Mouse (Mus musculus): ENCODE measurements around the gene Tipin.
"Not testable (repeated sequence)": the region's sequence is repeated elsewhere in the genome, so short reads cannot be mapped to it uniquely, and the experiment has no call there.

The Tipin gene

GRCm38 (mm10) chr9:64271249-64271648 lies 10.1 kb upstream of the Tipin start:
- DNase-seq (ENCODE audit: low spot score in 2 of 2): no peak

DNA sequence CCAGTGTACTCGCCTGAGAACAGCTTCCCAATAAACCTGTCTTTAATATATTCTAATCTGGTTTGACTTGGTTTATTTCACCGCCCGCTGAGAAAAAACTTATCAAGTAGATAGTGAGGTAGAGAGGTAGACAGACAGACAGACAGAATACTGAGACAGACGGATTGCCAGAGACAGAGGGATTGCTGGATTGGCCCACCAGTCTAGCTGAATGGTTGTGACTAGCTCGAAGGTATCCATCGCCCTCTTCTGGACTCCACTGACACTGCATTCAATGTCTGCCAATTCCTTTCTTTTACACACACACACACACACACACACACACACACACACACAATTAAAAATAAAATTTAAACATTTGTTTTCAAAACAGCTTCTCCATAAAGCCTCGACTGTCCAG lies 8.8 kb upstream of the Tipin start:
- no peak for DNase-seq (ENCODE audit: low spot score in 2 of 2)

DNA sequence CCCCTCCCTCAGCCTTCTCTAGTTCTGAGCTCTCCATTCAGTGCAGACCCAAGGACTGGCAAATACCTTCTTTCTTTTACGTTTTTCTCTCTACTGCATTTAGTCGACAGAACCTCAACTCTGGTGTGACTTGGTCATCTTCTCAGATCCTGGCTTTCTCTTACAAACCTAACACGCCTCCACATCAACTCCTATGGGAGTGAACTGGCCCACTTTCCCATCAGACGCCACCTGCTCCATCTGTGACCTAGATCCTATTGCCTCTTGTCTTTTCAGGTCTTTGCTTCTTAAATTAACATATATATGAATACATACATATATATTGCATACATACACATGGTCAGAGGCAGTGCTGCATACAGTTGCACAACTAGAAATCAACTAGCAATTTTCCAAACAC lies 7.6 kb upstream of the Tipin start:
- DNase-seq (ENCODE audit: low spot score in 2 of 2): no peak

- DNase-seq (ENCODE audit: low spot score in 2 of 2): no peak
Measured at GRCm38 (mm10) chr9:64274291-64274690, 7.1 kb upstream of the Tipin start.

GRCm38 (mm10) chr9:64274919-64275318 lies 6.5 kb upstream of the Tipin start:
- DNase-seq (ENCODE audit: low spot score in 2 of 2): no peak

GRCm38 (mm10) chr9:64277706-64278105 lies 3.7 kb upstream of the Tipin start:
- DNase-seq (ENCODE audit: low spot score in 2 of 2): peak in 1 of 2 experiments; percentile 42

GRCm38 (mm10) chr9:64278665-64279310 lies 2.6 kb upstream of the Tipin start:
- no peak for DNase-seq (ENCODE audit: low spot score in 2 of 2)

DNA sequence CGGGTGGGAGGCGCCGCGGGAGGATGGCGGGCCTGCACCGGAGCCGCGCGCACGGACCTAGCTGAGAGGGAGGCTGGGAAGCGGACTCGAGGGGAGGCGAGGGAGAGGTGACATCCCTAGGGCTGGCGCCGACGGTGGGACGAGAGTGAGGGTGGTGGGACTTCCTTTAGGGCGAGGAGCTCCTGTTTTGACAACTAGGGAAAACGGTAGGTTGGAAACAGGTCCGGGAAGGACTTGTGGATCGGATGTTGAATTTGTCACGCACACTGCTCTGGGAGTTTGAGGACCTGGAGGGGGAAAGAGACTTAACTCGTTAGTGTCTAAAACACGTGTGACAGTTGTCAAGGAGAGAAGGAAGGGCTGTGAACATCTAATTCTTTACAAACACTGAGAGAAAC lies 399 bp downstream of the Tipin start:
- no peak for DNase-seq (ENCODE audit: low spot score in 2 of 2)

GRCm38 (mm10) chr9:64282404-64282987 lies 1.1 kb downstream of the Tipin start:
- DNase-seq (ENCODE audit: low spot score in 2 of 2): no peak

DNA sequence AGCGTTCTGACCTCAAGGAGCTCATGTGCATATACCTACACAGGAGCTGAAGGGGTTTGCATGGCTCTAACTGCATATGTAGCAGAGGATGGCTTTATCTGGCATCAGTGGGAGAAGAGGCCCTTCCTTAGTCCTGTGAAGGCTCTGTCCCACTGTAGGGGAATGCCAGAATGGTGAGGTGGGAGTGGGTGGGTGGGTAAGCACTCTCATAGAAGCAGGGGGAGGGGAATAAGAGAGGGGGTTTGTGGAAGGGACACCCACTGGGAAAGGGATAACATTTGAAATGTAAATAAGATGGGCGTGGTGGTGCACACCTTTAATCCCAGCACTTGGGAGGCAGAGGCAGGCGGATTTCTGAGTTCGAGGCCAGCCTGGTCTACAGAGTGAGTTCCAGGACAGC lies 21.7 kb downstream of the Tipin start:
- not testable (repeated sequence) for DNase-seq (ENCODE audit: low spot score in 2 of 2)

DNA sequence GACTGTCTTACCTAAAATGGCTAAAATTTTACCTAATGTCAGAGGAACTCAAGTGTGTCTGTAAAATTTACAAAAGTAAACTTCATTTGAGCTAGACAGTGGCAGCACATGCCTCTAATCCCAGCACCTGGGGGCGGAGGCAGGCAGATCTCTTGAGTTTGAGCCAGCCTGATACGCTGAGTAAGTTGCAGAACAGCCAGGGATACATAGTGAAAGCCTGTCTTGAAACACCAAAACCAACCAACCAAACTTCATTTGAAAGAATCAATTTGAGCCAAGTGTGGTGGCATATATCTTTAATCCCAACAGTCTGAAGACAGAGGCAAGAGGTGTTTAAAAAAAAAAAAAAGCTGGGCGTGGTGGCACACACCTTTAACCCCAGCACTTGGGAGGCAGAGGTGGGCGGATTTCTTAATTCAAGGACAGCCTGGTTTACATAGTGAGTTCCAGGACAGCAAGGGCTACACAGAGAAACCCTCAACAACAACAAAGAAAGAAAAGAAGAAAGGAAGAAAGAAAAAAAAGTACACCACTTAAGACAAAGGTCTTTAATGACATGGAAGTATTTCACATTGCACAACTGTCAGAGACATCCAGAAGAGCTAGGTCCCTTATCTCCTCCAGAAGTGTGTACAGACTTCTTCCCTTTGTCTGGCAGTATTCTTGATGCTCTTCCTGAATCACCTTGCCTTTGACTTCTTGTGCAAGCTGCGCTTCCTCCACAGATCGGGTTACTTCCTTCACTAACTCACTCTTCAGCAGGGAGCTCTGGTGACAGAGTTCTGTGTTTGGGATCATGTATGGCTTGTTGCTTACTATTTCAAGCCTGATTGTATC lies 25.3 kb downstream of the Tipin start:
- DNase-seq (ENCODE audit: low spot score in 2 of 2): no peak

- no peak for DNase-seq (ENCODE audit: low spot score in 2 of 2)
Measured at GRCm38 (mm10) chr9:64310996-64311785, 29.8 kb downstream of the Tipin start.

- DNase-seq (ENCODE audit: low spot score in 2 of 2): no peak
Measured at GRCm38 (mm10) chr9:64312128-64312527, 30.7 kb downstream of the Tipin start.

GRCm38 (mm10) chr9:64314696-64315095 lies 33.3 kb downstream of the Tipin start:
- no peak for DNase-seq (ENCODE audit: low spot score in 2 of 2)

GRCm38 (mm10) chr9:64316986-64317385 lies 35.6 kb downstream of the Tipin start:
- DNase-seq (ENCODE audit: low spot score in 2 of 2): no peak

DNA sequence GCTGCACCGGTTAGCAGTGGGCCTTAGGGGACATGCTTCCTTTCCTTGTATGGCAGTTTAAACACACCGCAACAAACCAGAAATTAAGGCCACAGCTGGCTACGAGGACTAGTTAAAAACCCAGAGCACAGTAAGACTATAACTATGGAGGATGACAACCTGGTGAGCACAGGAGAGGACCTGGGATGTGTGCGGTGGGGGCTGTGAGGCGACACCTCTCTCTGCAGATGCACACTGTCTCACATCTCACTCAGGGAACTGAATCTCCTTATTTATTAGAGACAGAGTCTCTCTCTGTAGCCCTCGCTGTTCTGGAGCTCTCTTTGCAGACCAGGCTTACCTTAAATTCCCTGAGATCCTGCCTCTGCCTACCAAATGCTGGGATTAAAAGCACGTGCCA lies 42.6 kb downstream of the Tipin start:
- no peak for DNase-seq (ENCODE audit: low spot score in 2 of 2)

DNA sequence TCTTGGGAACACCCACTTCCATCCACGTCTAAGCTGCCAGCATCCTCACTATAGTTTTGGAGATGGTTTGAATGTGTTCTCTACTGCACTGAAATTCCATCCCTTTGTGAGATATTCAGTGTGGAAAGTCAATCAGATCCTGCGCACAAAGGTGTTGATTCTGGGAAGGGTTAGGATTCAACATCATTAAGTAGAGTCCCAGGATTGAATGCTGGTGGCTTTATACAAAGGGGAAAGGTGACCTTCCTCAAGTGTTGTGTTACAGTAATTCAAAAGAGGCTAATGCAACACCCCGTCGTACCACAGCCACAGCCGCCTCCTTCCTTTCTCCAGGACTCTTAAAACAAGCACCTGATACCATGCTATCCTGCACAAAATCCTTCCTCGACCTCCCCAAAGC lies 54.4 kb downstream of the Tipin start:
- no peak for DNase-seq (ENCODE audit: low spot score in 2 of 2)

GRCm38 (mm10) chr9:64339361-64339760 lies 58.0 kb downstream of the Tipin start:
- DNase-seq (ENCODE audit: low spot score in 2 of 2): no peak

GRCm38 (mm10) chr9:64340351-64341253 lies 59.2 kb downstream of the Tipin start:
- DNase-seq (ENCODE audit: low spot score in 2 of 2): peak; percentile 71 to 73

GRCm38 (mm10) chr9:64341254-64341566 lies 59.8 kb downstream of the Tipin start, which contains the start of gene Dis3l:
Dis3l (minus strand) TSS chr9:64341288.
- DNase-seq (ENCODE audit: low spot score in 2 of 2): no peak

DNA sequence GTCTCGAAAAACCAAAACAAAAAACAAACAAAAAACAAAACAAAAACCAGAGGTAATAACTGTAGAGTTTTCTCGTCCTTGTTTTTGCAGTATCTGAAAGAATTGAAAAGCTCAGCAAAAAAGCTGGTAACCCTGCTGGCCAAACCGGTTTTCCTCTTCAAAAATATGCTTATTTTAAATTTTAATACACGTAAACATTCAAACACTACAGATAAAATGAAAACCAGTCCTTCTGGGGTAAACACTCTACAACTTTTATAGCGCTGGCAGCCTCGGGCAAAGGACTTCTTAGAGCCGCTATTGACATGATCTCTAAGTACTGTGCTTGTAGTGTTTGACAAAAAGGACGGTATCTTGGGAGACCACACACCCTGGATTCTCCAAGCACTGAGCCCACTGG lies 60.3 kb downstream of the Tipin start:
- DNase-seq (ENCODE audit: low spot score in 2 of 2): no peak

Data from heart, adult 9 months (tissue).